Mouse (Mus musculus): ENCODE results near the gene Rnf222.

Gene Rnf222

DNA sequence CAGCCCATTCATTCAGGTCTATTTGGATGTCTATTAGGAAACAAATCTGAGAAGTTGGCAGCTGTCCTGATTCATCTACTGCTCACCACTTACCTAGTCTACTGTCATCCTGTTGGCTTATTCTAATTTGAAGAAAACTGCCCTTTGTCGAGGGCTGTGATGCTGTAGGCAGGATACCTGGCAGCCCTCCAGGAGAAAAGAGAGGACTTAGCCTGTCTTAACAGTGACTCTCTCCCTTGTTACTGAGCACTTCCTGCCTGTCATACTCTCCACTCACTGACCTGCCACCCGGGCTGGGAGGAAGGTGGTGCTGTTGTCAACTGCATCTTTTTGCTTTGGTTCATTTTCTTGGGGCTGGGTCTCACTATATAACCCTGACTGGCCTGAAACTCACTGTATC is 2.3 kb downstream of the Rnf222 start:
- DNase-seq (ENCODE audit: low spot score) = no peak

DNA sequence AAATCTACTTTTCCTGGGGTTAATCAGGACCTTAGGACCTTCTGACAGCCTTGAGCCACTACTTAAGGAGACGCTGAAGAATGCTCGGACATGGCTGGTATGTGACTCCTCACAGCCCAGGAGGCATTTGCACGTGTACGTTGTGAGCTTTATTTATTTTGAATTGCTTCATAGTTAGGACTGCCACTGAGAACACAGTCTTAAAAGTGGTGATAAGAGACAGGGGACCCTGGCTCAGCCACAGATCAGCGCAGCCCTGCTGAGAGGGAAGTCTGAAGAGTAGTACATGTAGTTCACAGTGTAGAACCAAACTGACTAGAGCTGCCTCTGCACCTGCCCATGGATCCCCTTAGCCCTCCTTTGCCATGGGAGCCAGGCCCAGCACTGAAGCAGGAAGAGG is 3.5 kb downstream of the Rnf222 start:
- no peak for DNase-seq (ENCODE audit: low spot score)

DNA sequence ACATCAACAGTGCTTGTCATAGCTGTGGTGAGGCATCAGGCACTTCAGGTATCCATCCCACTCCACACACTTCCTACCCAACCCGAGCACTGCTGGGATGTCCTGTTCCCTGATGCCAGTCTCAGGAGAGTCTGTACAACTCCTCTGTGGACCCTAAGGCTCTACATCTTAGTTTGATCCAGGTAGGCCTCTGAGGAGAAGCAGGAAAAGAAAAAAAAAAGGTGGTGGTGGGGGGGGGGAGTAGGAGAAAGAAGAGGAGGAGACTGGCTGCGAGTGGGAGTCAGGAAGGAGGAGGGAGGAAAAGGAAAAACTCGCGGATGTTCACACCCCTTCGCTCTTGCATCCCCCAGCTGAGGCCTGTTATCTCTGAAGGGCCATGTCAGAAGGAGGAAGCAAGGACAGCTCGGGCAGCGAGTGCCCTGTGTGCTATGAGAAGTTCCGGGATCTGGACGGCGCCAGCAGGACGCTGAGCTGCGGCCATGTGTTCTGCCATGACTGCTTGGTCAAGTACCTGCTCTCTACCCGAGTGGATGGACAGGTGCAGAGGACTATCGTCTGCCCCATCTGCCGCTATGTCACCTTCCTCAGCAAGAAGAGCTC is 4.0 kb downstream of the Rnf222 start:
- no peak for DNase-seq (ENCODE audit: low spot score)

- no peak for DNase-seq (ENCODE audit: low spot score)
These were observed 5.6 kb downstream of the Rnf222 start for GRCm38 (mm10) chr11:68893911-68894464.

DNA sequence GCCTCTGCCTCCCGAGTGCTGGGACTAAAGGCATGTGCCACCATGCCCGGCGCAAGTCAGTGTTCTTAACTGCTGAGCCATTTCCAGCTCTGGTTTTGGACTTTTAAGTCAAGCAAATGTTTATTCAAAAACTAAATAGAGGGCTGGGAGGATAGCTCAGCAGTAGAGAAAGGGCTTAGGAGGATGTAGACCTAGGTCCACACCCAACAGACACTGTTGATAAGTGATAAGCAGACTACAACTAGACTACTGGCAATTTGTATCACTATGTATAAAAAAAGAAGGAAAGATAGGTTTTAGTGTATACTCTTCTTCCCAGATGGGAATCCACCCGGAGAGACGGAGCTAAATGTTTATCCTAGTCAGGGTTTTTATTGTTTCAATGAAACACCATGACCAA is 7.9 kb downstream of the Rnf222 start:
- no peak for DNase-seq (ENCODE audit: low spot score)

DNA sequence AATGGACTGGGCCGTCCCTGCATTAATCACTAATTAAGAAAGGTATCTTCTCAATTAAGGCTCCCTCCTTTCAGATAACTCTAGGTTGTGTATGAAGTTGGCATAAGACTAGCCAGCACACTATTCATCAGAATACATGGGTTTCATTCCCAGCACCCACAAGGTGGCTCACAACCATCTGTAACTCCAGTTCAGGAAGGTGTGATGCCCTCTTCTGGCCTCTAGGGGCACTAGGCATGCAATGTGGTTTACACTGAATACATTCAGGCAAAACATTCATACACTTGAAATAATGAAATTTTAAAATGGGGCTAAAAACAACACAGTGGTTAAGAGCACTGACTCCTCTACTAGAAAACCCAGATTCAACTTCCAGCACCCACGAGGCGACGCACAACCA is 8.8 kb downstream of the Rnf222 start:
- DNase-seq (ENCODE audit: low spot score) = no peak

DNA sequence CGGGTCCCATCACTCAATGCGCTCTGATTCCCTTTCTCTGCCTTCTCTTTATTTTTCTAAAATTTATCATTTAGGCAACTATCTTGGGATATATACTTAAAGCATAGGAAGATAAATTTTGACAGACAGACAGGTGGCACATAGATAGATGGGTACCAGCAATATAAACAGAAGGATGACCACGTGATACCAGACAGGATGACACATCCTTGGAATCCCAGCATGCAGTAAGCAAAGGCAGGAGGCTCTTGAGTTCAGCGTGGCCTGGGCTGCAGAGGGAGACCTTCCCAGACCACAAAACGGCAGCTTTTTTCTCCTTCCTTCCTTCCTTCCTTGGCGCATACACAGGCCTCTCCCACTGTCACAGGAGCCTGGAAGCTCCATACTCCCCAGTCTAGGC is 9.5 kb downstream of the Rnf222 start:
- DNase-seq (ENCODE audit: low spot score) = no peak

DNA sequence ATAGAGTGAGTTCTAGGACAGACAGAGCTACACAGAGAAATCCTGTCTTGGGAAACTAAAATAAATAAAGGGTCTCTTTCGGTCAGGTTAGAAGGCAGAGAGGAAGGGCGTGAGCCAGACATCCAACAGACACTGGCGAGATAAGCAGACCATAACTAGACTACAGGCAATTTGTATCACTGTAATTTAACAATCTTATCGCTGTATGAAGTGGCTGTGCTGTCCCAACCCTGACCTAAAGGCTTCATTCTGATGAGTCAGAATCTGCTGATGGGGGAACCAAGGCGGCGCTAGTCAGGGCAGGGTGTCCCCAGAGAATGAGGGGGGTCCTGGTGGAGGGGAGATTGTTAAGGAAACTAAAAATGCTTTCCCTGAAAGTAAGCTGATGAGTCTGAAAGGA is 10.4 kb downstream of the Rnf222 start:
- DNase-seq (ENCODE audit: low spot score) = no peak

DNA sequence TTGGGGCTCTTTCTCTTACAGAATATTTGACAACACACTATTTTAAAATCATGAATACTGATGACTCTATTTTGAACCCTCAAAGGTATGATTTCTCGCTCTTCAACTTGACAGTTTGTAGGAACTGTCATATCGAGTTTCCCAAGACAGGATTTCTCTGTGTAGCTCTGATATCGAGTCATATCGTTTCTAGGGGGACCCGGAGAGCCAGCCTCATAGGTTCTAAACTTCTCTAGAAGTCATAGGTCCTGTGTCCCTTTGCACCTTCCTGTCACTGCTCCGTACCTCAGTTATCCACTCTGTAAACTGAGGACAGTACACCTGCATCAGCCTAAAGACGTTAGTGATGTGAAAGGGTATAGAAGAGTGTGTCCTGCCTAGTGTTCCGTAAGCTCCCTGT is 11.5 kb downstream of the Rnf222 start:
- DNase-seq (ENCODE audit: low spot score) = no peak

DNA sequence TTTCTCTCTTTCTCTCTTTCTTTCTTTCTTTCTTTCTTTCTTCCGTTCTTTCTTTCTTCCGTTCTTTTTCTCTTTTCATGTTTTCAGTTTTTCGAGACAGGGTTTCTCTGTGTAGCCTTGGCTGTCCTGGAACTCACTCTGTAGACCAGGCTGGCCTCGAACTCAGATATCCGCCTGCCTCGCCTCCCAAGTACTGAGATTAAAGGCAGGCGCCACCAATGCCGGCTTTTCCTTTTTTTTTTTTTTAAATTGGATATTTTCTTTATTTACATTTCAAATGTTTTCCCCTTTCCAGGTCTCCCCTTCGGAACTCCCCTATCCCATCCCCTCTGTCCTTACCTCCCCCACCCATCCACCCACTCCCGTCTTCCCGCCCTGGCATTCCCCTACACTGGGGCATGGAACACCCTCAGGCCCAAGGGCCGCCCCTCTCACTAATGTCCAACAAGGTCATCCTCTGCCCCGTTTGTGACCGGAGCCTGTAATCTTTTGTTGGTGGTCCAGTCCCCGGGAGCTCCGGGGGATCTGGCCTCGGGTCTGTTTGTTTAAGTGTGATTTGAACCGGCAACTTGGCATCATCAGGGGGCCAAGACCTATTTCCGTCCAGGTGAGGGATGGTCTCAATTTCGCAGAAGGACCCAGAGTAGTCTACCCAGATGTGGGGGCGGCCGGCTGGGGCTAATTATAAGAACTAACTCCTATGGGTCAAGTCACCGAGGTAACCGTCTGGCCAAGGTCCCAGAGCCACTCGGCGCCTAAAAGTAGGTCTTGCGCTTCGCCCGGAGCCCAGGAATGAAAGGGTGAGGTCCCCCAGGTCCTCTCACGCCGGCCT is 12.4 kb downstream of the Rnf222 start:
- no peak for DNase-seq (ENCODE audit: low spot score)

GRCm38 (mm10) chr11:68901351-68902046 is 13.1 kb downstream of the Rnf222 start, which contains the start of gene Rpl26:
TSS of gene Rpl26 (plus strand) at chr11:68901583.
- DNase-seq (ENCODE audit: low spot score) = peak; percentile 97

DNA sequence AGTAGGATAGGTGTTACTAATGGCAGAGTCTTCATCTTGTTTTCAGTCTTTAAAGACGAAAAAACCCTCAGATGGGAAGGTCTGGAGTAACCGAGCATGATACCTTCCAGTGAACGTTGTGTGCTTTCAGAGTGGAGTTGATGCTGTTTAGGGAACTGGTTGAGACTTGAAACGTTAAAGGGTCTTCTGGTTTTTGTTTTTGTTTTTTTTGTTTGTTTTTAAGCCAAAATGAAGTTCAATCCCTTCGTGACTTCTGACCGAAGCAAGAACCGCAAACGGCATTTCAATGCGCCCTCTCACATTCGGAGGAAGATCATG is 13.7 kb downstream of the Rnf222 start:
- DNase-seq (ENCODE audit: low spot score) = no peak

DNA sequence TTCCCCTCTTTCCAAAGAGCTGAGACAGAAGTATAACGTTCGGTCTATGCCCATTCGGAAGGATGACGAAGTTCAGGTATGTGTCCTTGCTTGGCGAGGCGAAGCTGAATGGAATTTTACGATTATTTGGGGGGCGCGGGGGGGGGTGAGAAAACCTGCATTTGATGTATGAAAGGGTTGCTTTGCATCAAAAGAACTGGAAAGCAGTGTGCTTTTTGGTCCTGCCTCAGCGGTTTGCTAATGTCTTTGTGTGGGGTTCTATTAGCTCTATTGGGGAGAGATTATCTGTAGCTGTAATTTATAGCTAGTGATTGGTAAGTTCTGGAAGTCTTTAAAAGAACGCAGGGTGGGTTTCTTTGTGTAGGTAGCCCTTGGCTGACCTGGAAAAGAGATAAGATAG is 14.0 kb downstream of the Rnf222 start:
- DNase-seq (ENCODE audit: low spot score) = no peak

DNA sequence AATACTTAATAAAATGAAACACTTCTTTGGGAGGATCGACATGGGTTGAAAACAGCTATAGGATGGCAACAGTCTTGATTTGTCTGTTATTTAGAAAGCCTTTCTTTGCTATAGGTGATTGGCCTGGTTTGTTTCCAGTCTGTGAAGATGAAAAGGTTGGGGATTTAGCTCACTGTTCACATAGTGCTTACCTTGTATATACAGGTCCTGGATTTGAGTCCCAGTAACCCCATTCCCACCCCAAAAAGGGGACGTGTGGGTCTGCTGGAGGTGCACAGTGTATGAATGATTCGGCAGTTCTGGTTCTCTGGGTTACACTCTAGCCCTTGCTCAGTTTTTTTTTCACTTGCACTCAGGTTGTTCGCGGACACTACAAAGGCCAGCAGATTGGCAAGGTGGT is 14.5 kb downstream of the Rnf222 start:
- DNase-seq (ENCODE audit: low spot score) = no peak

DNA sequence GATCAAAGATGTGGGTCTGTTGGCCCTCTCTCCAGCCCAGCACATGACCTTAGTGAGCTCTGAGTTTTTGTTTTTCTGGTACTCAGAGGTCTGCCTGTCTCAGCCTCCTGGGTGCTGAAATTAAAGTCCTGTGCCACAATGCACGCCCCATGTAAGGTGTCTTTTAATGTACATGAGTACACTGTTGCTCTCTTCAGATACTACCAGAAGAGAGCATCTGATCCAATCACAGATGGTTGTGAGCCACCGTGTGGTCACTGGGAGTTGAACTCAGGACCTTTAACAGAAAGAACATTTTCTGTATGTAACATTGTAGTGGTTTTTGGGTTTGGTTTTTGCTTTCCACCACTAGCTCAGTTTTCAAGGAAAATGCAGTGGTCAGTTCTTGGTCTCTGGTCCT is 15.4 kb downstream of the Rnf222 start:
- DNase-seq (ENCODE audit: low spot score) = no peak

DNA sequence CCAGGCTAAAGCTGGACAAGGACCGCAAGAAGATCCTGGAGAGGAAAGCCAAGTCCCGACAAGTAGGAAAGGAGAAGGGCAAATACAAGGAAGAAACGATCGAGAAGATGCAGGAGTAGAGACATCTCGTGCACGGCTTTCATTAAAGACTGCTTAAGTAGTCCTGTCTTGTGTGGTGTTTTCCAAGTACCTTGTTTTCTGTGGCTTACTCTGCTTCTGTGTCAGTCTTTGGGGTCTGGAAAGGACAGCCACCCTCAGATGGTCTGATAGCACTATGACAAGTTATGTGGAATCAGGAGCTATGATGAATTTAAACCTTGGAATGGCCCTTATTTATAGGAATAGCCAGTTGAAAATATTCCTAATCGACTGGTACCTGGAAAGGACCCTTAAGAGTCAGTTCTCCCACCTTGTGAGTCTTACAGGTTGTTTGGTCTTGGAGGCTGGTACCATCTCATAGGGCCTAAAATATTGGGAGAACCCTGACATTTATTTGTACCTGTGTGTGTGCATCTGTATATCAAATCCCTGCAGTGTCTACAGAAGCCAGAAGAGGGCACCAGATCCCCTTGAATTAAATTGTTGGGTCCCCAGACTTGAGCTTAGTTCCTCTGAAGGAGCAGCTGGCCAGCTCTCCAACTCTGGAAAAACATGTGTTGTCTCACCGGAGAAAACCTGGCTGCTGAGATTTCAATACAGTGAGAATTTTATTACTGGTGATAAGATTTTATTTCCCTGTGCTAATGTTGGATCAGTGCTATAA is 16.2 kb downstream of the Rnf222 start:
- DNase-seq (ENCODE audit: low spot score) = peak; percentile 45

GRCm38 (mm10) chr11:68905138-68905531 is 16.8 kb downstream of the Rnf222 start:
- no peak for DNase-seq (ENCODE audit: low spot score)

GRCm38 (mm10) chr11:68905665-68906460 is 17.5 kb downstream of the Rnf222 start:
- DNase-seq (ENCODE audit: low spot score) = no peak

DNA sequence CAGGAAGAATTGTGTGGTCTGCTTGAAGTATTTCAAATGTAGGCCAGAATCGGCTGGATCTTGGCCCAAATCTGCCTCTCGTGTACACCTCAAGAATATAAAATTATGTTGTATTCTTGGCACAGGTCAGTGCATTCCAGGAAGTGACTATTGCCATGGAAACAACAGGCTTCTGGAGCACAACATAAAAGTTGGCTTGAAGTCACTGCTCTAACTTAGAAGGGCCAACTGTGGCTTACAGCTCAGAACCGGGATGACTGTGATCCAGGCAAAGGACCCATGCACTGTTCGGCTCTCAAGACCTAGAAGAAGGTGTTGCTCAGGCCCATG is 18.1 kb downstream of the Rnf222 start:
- DNase-seq (ENCODE audit: low spot score) = no peak

GRCm38 (mm10) chr11:68907251-68907650 is 18.9 kb downstream of the Rnf222 start:
- DNase-seq (ENCODE audit: low spot score) = no peak

DNA sequence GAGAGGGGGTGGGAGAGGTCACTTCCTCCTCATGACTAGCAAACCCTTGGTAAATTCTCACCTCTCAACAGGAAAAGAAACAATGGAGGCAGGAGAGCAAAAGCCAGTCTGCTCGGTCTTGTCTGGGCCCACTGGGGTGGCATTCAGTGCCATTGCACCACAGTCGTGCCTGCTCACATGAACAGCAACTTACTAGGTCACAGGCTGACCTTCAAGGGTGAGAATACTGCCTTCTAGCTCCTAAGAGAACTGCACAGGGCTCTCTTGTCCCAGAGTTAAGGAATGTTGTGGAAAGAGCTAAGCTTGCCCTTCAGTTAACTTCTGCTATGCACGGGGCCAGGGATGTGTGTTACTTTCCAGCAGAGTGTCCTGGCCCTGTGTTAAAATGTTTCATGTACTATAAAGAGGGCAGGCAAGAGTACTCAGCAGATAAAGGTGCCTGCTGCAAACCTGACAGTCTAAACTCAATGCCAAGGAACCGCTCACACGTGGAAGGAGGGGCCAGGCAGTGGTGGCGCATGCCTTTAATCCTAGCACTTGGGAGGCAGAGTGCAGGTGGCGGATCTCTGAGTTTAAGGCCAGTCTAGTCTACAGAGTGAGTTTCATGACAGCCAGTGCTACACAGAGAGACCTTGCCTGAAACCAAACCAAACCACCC is 20.6 kb downstream of the Rnf222 start:
- DNase-seq (ENCODE audit: low spot score) = no peak

Measured in urinary bladder, postnatal 25 days (tissue).